Mouse (Mus musculus) lung, postnatal 0 days (tissue): ENCODE data around the gene Olfr521.

Experiments used
- CTCF ChIP-seq: IDR thresholded peaks from 2 replicates; pipeline ENCODE4 v1.5.1; 2016; ENCODE audit warnings: antibody characterized with exemption, mild to moderate bottlenecking
- EP300 ChIP-seq: IDR thresholded peaks from 2 replicates; pipeline ENCODE4 v1.6.1; 2016; ENCODE audit warnings: antibody characterized with exemption, mild to moderate bottlenecking, control low read depth

DNA sequence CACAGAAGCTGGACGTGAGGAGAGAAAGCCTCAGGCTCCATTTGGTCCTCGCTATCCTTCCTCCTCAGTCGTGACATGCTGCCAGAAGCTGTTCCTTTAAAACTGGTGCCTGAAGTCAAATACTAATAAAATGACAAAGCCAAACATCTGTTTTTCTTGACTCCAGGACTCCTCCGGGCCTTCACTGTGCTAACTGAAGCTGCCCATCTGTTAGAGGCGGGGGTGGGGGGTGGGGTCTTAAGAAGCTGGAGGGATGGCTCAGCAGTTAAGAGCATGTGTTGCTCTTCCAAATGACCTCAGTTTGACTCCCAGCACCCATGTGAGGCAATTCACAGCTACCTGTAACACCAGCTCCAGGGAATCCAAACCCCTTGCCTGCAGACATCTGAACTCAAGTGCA, 25.3 kb downstream of the Olfr521 start:
- TF ChIP-seq CTCF (no peak), EP300 (no peak)
